Mouse (Mus musculus) kidney, adult 18-20 months (tissue): ENCODE data around the gene Ptprd.
"Not testable (repeated sequence)": the region's sequence is repeated elsewhere in the genome, so short reads cannot be mapped to it uniquely, and the experiment has no call there.

Experiments
- DNase-seq: peaks from one replicate; pipeline ENCODE4 v3.0.0; 2021

Gene Ptprd

DNA sequence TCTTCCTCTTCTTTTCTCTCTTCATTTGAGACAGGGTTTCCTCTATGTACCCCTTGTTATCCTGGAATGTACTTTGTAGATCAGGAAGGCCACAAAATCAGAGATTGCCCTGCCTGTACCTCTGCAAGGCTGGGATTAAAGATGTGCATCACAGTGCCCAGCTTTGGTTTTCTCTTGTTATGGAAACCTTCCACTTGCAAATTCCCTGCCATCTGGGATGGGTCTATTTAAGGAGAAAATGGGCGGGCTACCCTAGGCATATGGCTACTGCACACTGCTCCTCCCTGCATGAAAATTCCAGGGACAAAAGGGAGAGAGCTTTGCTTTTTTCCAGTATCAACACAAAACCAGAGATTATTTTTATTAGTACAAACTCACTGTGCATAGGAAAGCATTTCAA lies 2036.7 kb downstream of the Ptprd start:
- no peak for DNase-seq

DNA sequence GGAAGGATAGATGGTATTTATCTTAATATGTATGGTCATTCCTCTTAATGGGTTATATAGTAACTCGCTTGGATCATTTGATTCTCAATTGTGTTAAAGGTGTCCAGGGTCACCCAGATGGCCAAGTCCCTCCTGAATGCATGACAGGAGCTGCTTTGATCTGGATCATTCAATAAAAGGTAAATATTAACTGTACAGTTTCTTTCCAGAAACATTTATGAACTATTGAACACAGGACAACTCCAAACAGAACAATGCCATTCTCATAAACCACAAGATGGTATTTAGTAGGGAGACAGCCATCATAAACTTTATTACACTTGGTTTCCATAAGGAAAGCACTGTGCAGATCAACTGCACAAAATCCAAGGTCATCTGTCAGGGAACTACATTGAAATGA lies 2056.0 kb downstream of the Ptprd start:
- DNase-seq: no peak

DNA sequence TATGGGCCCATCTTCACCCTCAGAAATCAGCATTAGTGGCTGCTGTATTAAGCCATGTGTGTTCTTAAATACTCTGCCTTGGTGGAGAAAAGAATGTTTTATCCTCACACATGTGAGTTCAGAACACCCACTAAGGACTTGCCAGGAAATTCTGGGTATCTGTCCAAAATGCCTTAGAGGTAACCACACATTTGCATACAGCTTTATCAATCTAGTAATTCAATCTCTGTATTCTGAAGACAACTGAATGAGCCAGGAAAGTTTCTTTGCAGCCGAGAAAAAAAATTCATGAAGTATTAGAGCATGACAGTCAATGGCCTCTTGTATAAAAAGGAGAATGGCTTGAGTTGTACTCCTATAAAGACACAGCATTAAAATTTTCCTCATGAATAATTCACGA lies 2057.6 kb downstream of the Ptprd start:
- no peak for DNase-seq

DNA sequence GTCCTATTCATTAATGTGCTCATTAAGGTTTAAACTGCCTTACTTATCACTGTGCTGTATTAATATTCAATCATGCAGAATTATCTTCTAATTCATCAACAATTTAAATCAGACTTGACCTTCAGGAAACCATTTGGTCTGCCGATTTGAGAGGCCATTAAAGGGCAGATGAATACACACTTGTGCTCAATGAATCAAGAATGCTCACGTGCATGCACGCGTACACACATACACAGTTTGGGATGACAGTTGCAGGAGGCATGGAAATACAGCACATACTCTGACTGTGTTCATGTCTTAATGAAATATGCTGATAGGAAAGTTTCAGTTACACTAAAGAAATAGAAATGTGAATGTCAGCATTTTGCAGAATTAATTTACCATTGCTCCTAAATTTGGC lies 2066.8 kb downstream of the Ptprd start:
- no peak for DNase-seq

DNA sequence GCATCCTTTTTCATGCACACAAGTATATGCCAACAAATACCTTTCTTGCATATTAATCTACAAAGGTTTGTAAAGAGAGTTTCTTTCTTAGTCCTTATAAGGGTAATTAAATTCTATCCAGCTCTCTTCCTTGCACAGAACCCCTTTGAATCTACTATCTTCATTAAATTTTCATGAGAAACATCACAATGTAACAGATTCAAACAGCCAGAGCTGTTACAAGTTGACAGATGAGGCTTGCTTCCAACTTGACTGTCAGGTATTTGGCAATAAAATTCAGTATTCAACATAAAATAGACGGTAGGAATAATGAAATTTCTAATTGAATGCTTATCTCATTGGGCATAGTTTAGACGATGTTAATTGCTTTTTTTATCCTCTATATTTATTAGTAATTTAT lies 2067.4 kb downstream of the Ptprd start:
- no peak for DNase-seq

DNA sequence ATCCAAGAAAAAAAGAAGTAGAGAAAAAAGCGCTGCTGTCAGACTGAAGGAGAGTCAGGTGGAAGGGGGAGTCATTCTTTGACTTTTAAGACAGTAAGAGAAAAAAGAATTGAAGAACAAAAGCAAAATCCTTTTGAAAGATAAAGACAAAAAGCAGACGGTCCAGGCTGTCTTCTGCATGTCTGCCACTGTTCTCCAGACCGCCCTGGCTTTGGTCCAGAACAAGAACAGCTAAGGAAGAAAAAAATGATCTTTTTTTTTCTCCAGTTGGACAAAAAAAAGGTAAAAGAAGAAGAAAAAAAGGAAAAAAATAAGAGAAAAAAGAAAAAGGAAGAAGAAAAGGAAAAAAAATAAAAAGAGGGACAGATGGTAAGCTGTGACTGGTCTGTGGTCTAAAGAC lies 2073.9 kb downstream of the Ptprd start:
- no peak for DNase-seq

DNA sequence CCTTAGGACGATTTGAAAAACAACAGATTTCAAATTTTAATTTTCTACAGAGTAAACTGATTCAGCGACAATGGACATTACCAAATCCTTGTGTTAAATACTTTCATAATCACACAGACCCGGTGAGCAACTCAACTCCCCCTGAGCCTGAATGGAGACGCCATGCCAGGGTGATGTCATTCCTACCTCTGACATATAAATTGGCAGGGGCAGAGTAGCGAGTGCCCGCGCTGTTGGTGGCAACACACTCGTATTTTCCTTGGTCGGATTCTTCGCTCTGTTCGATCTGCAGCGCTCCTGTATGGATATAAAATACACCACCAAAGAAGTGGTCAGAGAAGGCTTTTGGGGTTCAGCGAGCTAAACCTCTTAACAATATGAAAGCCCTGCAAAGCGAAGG lies 2075.1 kb downstream of the Ptprd start:
- no peak for DNase-seq

DNA sequence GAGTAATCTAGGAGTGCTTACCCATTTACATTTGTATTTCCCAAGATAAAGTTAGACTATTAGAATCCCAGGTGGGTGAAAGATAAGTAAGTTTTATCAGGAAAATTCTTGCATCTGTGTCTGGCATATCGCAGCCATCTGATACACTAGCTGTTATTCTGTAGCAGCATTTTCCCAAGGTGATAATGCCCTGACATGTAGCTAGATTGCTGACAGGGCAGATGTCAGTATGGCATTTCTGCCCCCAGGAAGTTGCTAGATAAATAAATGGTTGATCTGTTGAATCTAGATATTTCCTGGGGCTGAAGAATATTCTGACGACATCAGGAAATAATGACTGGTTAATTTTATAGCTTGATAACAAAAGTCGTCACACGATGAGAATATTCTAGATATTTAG lies 2119.9 kb downstream of the Ptprd start:
- DNase-seq: no peak

DNA sequence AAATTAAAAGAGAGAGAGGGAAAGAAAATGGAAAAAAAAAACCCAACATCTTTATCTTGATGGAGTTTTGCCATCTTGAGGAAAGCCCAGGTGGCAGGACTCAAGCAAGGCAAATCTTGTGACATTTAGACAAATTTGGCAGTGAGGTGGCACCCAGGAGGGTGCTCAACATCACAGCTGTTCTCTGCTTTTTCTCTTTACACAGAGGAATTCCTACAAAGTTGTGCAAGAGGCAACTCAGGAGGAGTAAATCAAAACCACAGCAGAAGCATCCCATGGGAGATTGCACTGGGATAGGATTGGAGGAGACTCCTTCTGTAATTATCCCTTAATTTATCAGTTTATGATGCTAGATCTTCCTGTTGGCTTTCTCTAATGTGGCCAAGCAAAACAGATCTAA lies 2121.9 kb downstream of the Ptprd start:
- no peak for DNase-seq

DNA sequence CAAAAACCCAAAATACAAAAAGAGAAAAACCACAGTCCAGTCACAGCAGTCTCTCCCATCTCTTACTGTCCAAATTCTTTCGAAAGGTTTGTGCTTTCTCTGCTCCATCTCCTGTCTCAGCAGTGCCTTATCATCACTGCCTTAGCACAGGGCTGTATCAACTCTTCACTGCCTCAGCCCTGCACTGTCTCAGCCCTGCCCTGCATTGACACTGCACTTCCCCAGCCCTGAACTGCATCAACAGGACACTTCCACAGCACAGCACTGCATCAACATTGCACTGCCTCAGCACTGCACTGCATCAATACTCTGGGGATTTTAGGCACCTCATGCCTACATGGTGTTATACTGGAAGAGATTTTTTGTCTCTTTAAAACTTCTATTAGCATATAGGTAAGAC lies 2135.7 kb downstream of the Ptprd start:
- DNase-seq: no peak

DNA sequence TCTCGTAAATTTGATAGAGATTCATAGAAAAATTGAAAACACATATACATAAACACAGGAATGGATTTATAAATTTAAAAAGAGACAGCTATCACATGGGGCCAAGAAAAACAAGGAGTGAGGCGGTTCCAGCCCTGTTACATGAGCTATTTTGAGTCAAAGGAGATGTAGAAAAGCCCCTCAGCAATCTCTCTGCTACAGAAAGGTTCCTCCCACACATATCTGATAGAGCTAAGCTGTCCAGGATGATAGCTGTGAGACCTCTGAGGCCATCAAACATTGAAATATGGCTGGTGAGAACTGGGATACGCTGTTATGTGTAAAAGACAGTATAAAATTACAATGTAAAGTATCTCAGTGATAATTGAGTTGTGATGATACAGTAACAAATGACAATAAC lies 2138.5 kb downstream of the Ptprd start:
- no peak for DNase-seq

DNA sequence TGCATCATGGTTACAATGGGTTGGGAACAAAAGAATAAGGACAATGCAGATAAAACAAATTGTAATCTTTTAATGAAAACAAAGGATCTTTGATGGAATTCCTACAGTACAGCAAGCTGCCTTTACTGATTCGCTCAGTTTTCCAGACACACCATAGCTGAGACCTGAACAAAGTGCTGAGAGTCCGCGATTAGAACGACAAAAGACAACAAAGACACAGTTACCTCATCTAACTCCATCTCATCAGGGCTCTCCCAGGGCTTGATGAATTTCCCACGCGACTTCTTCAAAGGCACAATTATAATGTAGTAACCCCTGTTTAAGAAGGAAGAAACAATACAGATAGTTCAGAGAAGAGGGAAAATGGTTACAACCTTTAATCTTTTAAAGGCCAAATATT lies 2140.0 kb downstream of the Ptprd start:
- DNase-seq: no peak

DNA sequence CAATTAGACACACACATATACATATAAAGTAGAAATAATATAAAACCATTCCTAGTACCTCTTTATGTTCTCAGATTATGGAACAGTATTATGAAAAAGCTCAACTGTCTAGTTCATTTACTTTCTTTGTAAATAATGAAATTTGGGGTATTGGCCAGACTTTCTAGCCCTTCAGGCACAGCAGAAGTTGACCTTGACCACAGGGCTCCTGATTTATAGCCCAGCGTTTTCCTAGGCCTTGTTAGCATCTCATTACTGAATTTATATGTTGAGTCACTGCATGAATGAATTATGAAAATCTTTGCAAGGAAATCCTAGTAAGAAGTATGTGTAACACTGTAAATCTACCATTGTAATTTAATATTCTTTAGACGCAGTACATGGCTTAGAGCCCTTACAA lies 2154.9 kb downstream of the Ptprd start:
- no peak for DNase-seq

DNA sequence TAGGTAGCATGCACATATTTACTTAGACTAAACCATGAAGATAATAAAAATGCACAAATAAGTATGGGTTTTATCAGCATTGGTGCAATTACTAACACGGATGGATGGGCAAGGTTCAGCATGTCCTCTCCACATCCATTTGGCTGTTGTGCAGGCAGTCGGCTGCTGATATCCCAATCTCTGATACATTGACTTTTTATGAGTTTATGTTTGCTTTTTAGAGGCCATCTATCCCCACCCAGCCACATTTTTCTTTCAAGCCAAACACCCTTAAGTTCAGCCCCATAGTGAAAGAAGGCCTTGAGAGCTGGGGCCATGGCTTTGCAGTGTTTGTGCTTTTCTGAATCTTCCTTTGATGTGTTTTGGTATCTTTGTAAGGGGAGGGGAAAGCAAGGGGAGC lies 2166.1 kb downstream of the Ptprd start:
- DNase-seq: no peak

DNA sequence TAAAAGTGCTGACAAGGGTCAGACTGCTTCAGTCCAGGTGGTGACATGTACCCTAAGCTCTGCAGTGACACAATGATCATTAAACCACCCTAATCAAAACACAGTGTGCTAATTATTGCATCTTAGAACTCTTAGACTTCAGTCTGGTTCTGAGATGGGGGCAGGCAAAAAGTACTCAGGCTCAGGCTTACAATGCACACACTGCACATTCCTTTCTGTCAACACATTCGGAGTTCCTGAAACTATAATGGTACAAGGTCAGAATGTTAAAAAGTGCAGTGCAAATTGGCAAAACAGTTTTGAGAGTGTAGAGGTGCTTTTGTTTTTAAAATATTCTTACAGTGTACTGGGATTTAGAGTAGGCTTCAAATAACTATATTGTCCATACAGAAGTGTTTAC lies 2167.0 kb downstream of the Ptprd start:
- no peak for DNase-seq

DNA sequence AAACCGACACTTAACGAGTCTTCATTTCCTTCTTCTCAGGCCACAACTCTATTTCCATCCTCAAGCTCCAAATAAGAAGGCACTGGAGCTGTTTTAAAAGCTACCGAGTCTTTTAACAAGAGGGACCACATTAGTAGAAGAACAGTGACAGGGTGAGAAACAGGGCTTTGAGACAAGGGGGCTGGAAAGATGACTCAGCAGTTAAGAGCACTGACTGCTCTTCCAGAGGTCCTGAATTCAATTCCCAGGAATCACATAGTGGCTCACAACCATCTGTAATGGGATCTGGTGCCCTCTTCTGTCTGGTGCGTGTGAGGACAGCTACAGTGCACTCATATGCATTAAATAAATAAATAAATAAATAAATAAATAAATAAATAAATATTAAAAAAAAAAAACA lies 2174.6 kb downstream of the Ptprd start:
- not testable (repeated sequence) for DNase-seq

DNA sequence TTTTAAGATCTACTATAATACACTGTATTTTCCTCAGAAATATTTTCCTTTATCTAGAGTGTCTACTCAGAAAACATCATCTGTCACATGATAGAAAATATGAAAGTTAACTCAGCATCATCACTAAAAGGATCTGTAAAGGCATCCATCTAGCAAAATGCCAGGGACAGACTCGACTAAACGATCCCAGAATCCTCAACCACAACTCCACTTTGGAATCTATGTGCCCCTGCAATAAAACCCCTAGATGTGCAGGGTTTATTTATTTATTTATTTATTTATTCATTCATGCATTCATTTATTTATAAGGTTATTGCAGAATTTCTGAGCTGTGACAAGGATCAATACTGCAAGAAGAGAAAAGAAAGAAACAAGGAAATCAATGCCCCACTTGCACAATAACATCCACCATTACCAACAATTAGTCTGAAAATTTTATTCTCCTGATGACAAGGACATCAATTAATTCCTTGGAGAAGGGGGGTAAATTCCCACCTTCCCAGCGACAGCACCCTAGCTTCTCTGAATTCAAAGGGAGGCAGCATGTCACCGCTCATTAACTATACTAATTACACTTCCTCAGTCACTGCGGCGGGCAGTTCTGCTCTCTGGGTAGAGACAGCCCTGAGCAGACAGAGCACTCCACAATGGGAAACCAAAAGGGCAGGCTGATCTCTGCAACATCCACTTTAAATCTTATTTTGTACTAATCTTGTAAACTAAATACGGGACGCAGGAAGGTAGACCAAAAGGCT lies 2186.0 kb downstream of the Ptprd start:
- DNase-seq: no peak

DNA sequence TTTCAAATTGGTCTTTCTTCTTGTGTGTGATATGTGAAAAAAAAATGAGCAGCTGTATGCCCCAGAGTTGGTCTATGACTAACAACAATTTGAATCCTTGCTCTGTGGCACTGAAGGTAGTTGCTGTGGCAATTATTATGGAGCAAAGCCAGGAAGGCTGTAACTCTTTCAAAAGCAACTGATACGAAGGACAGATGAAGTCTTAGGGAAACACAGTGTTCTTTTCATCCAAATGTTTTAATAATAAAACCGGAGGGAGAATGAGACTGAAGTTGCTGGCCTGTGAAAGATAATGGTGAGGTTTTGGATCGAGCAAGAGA lies 2187.3 kb downstream of the Ptprd start:
- DNase-seq: no peak

DNA sequence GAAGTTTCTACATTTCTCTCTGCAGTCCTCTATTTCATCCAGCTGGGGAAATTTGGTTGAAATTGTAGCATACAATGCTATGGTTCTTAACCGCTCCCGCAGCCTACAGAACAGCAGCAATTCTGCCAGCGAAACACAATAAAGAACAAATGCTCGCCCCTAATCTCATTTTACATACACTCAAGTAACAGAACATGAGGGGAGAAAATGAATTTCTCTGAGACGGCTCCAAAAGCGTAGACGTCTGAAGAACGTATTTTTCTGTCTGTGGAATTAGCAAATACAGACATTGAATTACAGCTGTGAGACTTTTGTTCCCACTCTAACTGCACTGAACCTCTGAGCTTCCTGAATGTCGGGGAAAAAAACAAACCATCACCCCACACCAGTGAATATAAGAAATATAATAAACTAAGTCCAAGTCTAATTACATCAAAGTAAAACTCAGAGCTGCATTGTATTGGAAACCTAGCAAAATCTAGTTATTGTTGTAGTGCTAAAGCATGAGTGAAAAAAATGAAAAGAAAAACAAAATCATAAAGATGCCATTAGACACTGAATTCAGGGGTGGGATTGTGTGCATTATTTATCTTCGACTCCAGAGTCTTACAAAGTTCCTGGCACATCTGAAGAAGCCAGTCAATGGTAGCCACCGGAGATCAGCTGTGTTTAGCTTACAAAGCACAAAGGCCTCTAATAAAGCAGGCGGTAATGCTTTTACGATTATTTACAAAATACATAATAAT lies 2187.8 kb downstream of the Ptprd start:
- DNase-seq: no peak

DNA sequence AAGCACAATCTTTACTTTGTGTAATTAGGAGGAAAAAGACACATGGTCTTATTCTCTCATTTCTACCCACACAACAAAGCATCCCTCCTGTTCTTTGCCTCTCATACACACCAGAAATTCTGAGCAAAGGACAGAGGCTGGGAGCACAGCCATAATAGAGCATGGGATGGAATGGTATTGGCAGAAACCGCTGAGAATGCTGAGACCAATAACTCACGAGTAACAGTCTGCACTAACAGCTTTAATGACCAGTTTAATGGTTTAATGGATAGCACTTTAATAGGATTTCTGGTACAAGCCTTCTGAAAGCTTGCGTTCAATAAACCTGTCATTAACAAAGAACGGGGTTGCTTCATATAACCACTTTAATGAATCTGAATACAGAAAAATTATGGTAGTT lies 2190.1 kb downstream of the Ptprd start:
- no peak for DNase-seq

DNA sequence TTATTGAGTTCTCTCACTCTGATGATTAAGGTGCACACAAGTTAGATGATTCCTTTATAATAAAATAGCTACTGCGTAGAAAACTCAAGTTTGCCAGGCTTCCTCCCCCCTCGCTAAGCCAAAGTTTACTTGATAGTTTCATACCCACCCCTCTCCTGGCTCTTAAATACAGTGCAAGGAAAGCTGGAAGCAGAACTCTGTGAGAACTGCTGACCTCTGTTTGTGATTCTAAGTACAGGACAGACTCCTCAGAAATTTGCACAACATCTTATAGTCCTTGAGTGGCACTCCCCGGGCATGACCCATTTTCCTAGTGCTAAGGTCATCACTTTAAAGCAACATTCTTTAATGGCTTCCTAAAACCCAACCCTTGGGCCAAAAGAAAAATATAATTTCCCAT lies 2196.7 kb downstream of the Ptprd start:
- no peak for DNase-seq

DNA sequence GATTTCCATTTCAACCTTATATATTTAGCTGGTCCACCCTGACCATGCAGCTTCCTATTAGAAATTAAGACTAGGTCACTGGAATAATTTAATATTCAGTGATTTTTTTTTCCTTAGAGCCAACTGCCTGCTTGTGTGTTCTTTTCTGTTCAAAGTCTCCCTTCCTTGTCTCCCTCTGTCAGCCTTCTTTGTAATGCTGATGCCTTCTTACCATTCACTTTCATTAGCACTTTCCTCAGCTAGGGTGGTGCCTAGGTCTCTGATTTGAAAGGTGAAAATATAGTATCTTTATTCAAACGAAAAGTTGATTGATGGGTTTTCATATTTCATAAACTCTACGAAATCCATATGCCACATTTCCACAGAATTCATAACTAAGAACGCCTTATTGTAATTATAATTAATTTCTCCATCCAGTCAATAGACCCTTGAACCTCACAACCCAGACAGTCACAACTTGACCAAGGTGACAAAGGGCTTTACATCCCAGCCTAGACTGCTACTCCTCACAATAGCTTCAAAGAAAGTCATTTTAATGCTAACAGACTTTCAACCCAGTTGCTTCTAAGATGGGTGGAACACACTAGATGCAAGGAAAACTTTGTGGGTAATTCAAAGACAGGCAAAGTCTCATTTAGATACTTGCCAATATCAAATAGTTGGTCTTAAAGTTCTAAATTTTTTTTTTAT lies 2197.5 kb downstream of the Ptprd start:
- no peak for DNase-seq

DNA sequence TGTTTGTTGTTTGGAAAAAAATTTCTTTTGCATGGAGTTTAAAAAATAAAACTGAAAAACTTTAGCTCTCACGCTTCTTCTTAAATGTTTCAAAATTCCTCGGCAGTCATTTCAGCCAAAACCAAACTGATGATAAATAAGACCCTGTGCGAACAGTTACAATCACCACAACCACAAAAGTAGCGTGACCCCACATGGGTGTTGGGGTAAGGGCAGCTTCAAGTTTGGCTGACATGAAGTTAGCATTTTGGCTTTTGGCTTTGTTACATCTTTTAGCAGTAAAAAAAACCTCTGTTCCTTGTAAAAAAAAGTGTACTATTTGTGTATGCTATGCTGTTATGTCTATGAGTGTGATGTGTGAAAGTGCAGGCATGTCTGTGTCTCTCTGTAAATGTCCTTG lies 2203.2 kb downstream of the Ptprd start:
- no peak for DNase-seq

DNA sequence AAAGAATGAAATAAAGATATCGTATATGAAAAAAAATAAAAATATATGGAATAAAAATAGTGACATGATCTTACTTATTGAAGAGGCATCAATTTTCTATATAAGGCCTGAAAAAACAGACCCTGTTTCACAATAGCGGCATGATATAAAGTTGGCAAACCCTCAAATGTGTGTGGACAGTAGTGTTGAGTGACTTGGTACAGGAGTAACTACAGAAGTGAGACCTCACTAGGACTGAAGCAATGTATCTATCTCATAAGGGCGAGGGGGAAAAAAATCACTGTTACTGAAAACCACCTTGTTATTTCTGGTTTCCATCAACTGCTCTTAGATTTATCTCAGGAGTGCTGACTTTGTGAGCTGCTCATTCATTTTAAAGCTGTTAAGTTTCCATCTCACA lies 2204.5 kb downstream of the Ptprd start:
- DNase-seq: no peak
